Mouse (Mus musculus) heart, adult 2 months (tissue): ENCODE results near the gene Dcps. TPM values are rescaled to one million over a fixed set of nuclear protein-coding genes. Genes with fewer than 3 reads are reported as not detected.
A peak's percentile ranks its signal among the peaks of the same experiment; 100 is the strongest.

ENCODE experiments used
- DNase-seq, 2 experiments: peaks; one replicate each; pipeline ENCODE4 v3.0.0; 2021
- H3K27ac ChIP-seq: fragments of 200-600 bp; 2 replicates; pipeline ENCODE4 v1.8.1; 2022
- H3K27me3 ChIP-seq: fragments of 200-500 bp; 2 replicates; pipeline ENCODE4 v1.6.1; 2012; ENCODE audit warnings: mild to moderate bottlenecking, low read length, inconsistent platforms, mixed read lengths; ENCODE audit not compliant: control insufficient read depth, insufficient read depth
- H3K36me3 ChIP-seq: fragments of 200-500 bp; 2 replicates; pipeline ENCODE4 v1.6.1; 2012; ENCODE audit warnings: low read length, inconsistent platforms; ENCODE audit not compliant: control insufficient read depth, insufficient read depth
- H3K4me1 ChIP-seq: fragments of 200-500 bp; 2 replicates; pipeline ENCODE4 v1.6.1; 2011; ENCODE audit warnings: low read length; ENCODE audit not compliant: control insufficient read depth, insufficient read depth
- H3K4me3 ChIP-seq: fragments of 200-600 bp; 2 replicates; pipeline ENCODE4 v1.8.1; 2022
- H3K79me2 ChIP-seq: fragments of 200-500 bp; replicated peaks from 2 replicates; pipeline ENCODE4 v1.6.1; 2012; ENCODE audit warnings: mild to moderate bottlenecking, inconsistent platforms, low read length, moderate library complexity, mixed read lengths; ENCODE audit not compliant: control insufficient read depth, insufficient read depth
- H3K9ac ChIP-seq: fragments of 200-500 bp; 2 replicates; pipeline ENCODE4 v1.6.1; 2012; ENCODE audit warnings: low read depth, mild to moderate bottlenecking, control low read depth, inconsistent platforms, low read length, mixed read lengths
- CTCF ChIP-seq: fragments of 200-600 bp; IDR thresholded peaks from 2 replicates; pipeline ENCODE4 v1.8.1; 2022; ENCODE audit warnings: antibody characterized with exemption, mild to moderate bottlenecking, moderate library complexity
- EP300 ChIP-seq: fragments of 200-500 bp; IDR thresholded peaks from 2 replicates; pipeline ENCODE4 v1.6.1; 2011; ENCODE audit warnings: low read depth, low read length, control low read depth; ENCODE audit not compliant: insufficient read depth
- POLR2A ChIP-seq: fragments of 200-500 bp; IDR thresholded peaks from 2 replicates; pipeline ENCODE4 v1.6.1; 2011; ENCODE audit warnings: mild to moderate bottlenecking, low read depth, low read length, control low read depth; ENCODE audit not compliant: insufficient read depth
- WGBS: fragments of 180-500 bp; shearing (Covaris S2); methylation state at CpG from one replicate; pipeline ENCODE4 v1.1.7; 2018; 5-methylcytosine and 5-hydroxymethylcytosine counted together
- intact Hi-C: fragments of 180-260 bp; cut with DNase I; formaldehyde crosslinking; loops from one replicate; pipeline ENCODE4 v1.15.1; 2025
- polyA plus RNA-seq: library from polyadenylated mRNA; depleted of rRNA; stranded (reverse); fragments of >200 nt; gene quantifications from 2 replicates; pipeline ENCODE4 v1.2.3, GENCODE M21; 2012
- total RNA-seq, 2 experiments: library from RNA; stranded (reverse); gene quantifications; 2 replicates each; pipeline ENCODE4 v1.2.3; 2021

Gene Dcps
- total and polyA plus RNA-seq, 3 experiments, result 14.4 to 21.3 (median 15.1) TPM

GRCm38 (mm10) chr9:35187351-35187903, 11.6 kb upstream of the Dcps start:
- Histone ChIP-seq H3K36me3 (no peaks in the 10 kb centered on the region), H3K9ac (no peak overlapping the region), H3K27me3 (no peaks in the 10 kb centered on the region), H3K27ac (no peak overlapping the region), H3K79me2 (no peaks in the 10 kb centered on the region), H3K4me1 (peaks cover 1% of the 10 kb centered on the region; the same call in 1 of the 2 replicates), H3K4me3 (no peak overlapping the region)
- WGBS, result 68% methylated on average over 10 of the region's 10 CpGs
- DNase-seq, result no peak
- no peak for TF ChIP-seq EP300
- no peak for TF ChIP-seq CTCF
- no peak for TF ChIP-seq POLR2A
- intact Hi-C loops, result no loop called here

GRCm38 (mm10) chr9:35186430-35186829, 10.6 kb upstream of the Dcps start:
- H3K9ac ChIP-seq, result no peak overlapping the region
- 75% methylated on average over 4 of the region's 4 CpGs for WGBS
- no peaks in the 10 kb centered on the region for H3K79me2 ChIP-seq
- TF ChIP-seq POLR2A, result no peak
- no peak for TF ChIP-seq CTCF
- no peak for TF ChIP-seq EP300
- H3K27ac ChIP-seq, result no peak overlapping the region
- intact Hi-C loops, result no loop called here
- no peaks in the 10 kb centered on the region for H3K36me3 ChIP-seq
- H3K4me1 ChIP-seq, result peaks cover 1% of the 10 kb centered on the region; the same call in 1 of the 2 replicates
- no peaks in the 10 kb centered on the region for H3K27me3 ChIP-seq
- no peak overlapping the region for H3K4me3 ChIP-seq
- no peak for DNase-seq

GRCm38 (mm10) chr9:35183359-35183758, 7.5 kb upstream of the Dcps start:
- Histone ChIP-seq H3K27ac (no peak overlapping the region), H3K4me3 (no peak overlapping the region), H3K36me3 (no peaks in the 10 kb centered on the region), H3K79me2 (no peaks in the 10 kb centered on the region), H3K9ac (no peak overlapping the region), H3K27me3 (no peaks in the 10 kb centered on the region), H3K4me1 (no peaks in the 10 kb centered on the region)
- intact Hi-C loops, result no loop called here
- no peak for DNase-seq
- WGBS, result 62% methylated on average over 5 of the region's 5 CpGs
- TF ChIP-seq POLR2A (no peak), CTCF (no peak), EP300 (no peak)

- TF ChIP-seq EP300 (no peak), CTCF (no peak), POLR2A (no peak)
- intact Hi-C loops, result no loop called here
- Histone ChIP-seq H3K4me3 (no peak overlapping the region), H3K79me2 (no peaks in the 10 kb centered on the region), H3K27me3 (no peaks in the 10 kb centered on the region), H3K27ac (no peak overlapping the region), H3K9ac (no peak overlapping the region), H3K4me1 (no peaks in the 10 kb centered on the region), H3K36me3 (no peaks in the 10 kb centered on the region)
- no peak for DNase-seq
- 51% methylated on average over 2 of the region's 2 CpGs for WGBS
Observed at GRCm38 (mm10) chr9:35182832-35183231, 7.0 kb upstream of the Dcps start.

GRCm38 (mm10) chr9:35176124-35176659, 331 bp upstream of the Dcps start:
- H3K27ac ChIP-seq, result peak overlapping the region; percentile 93
- H3K79me2 ChIP-seq, result no peaks in the 10 kb centered on the region
- peaks cover 3% of the 10 kb centered on the region for H3K4me1 ChIP-seq
- DNase-seq, result no peak
- no peaks in the 10 kb centered on the region for H3K27me3 ChIP-seq
- TF ChIP-seq POLR2A (no peak), CTCF (no peak), EP300 (no peak; the same call in 1 of the 2 replicates)
- intact Hi-C loops, result loop anchor here (2.0 to 5.0 kb wide), 2 partner anchors 23 to 36 kb away; partner anchors contain the start of gene Foxred1
- peak overlapping the region; percentile 71 for H3K4me3 ChIP-seq
- no peaks in the 10 kb centered on the region for H3K36me3 ChIP-seq
- WGBS, result 43% methylated on average over 14 of the region's 14 CpGs
- 0 out of 2 replicates have a peak overlapping the region, but pooled peaks have one; percentile 9 for H3K9ac ChIP-seq

- WGBS, result 84% methylated on average over 1 of the region's 1 CpGs
- intact Hi-C loops, result no loop called here
- Histone ChIP-seq H3K4me3 (no peak overlapping the region), H3K36me3 (no peaks in the 10 kb centered on the region), H3K27me3 (no peaks in the 10 kb centered on the region), H3K4me1 (peaks cover 3% of the 10 kb centered on the region), H3K27ac (no peak overlapping the region), H3K9ac (no peak overlapping the region), H3K79me2 (no peaks in the 10 kb centered on the region)
- no peak for TF ChIP-seq CTCF
- TF ChIP-seq EP300, result no peak
- TF ChIP-seq POLR2A, result no peak
- DNase-seq, result no peak
Observed at GRCm38 (mm10) chr9:35173331-35173730, 2.5 kb downstream of the Dcps start.
